Mouse (Mus musculus): ENCODE data around the gene Zc3h13.

DNA sequence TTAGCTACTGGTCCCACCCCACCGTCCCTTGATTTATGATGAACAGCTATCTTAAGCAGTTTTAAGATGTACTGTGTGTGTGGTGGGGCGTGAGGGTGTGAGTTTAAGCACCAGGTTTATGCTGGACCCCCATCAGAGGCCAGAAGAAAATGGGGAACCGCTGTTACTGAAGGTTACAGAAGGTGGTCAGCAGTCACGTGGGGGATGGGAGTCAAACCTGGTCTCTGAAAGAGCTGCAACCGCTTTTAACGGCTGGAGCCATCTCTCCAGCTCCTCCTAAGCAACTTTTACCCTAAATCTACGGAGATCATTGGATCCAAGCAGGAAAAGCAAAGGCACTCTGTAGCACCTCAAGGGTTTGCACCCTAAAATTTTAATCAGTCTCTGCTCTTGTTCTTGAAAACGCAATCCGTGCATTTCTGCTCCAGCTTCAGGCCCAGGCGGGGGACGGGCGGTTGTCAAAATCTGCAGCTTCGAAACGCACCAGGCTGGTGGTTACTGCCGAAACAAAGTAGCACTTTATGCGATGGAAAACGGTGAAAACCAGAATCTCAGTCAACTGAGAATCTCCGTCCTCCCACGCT is 472 bp upstream of the Zc3h13 start:
- no peak for TF ChIP-seq GATA1 (IDR thresholded peaks at IDR 0.05; ENCODE audit: borderline replicate concordance, low read length)
- TF ChIP-seq FLI1 (IDR thresholded peaks at IDR 0.05; ENCODE audit: low read length), result no peak
